Mouse (Mus musculus): ENCODE results near the gene 1110032A03Rik. TPM values are rescaled to one million over a fixed set of nuclear protein-coding genes. Genes with fewer than 3 reads are reported as not detected.

Gene 1110032A03Rik
- polyA plus RNA-seq, 1 experiment from 2014 or later: 42.3 TPM

GRCm38 (mm10) chr9:50732560-50732959 is 42.8 kb downstream of the 1110032A03Rik start:
- Histone ChIP-seq H3K9ac (ENCODE audit: low read depth, low read length) (no peak overlapping the region; the same call in 1 of the 2 replicates), H3K27me3 (ENCODE audit: control insufficient read depth, insufficient read depth, low read length) (no peaks in the 10 kb centered on the region), H3K4me2 (replicated peaks; ENCODE audit: low read depth, low read length) (no peak overlapping the region), H3K9me3 (ENCODE audit: control insufficient read depth, low read length) (no peaks in the 10 kb centered on the region), H3K36me3 (ENCODE audit: control insufficient read depth, insufficient read depth, low read length) (no peaks in the 10 kb centered on the region), H3K4me1 (replicated peaks; ENCODE audit: control insufficient read depth, insufficient read depth, low read length) (0 out of 2 replicates have a peak, but pooled peaks cover 7% of the 10 kb centered on the region), H3K27ac (ENCODE audit: low read depth, low read length) (peak overlapping the region; percentile 47), H3K4me3 (ENCODE audit: low read depth, low read length) (no peak overlapping the region)
- ATAC-seq (ENCODE audit: low FRiP score): no peak
- peak; percentile 54 for DNase-seq (ENCODE audit: low spot score)
- 11% methylated on average over 4 of the region's 4 CpGs for WGBS

DNA sequence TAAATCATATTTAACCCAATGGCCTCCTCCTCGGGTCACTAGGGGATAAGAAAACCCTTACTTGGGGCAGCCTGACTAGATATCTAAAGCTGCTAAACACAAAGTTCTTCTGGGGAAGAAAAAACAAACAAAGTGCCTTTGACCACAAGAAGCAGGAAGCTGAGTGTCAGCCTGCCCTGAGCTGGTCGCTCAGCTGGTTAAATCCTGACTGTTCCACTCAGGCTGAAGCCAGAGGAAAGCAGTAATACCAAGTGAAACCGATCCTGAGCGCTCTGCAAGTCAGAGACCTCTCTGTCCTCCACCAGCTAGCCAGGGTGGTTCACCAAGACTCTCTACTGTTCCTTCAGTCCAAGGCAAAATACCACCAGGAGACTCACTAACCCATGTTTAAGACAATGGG is 45.7 kb downstream of the 1110032A03Rik start:
- no peak for DNase-seq (ENCODE audit: low spot score)
- H3K9ac ChIP-seq (ENCODE audit: low read depth, low read length): no peak overlapping the region
- no peak overlapping the region for H3K27ac ChIP-seq (ENCODE audit: low read depth, low read length)
- no peaks in the 10 kb centered on the region for H3K9me3 ChIP-seq (ENCODE audit: control insufficient read depth, low read length)
- WGBS: 57% methylated on average over 4 of the region's 4 CpGs
- no peak overlapping the region for H3K4me2 ChIP-seq (replicated peaks; ENCODE audit: low read depth, low read length)
- 0 out of 2 replicates have a peak, but pooled peaks cover 7% of the 10 kb centered on the region for H3K4me1 ChIP-seq (replicated peaks; ENCODE audit: control insufficient read depth, insufficient read depth, low read length)
- no peaks in the 10 kb centered on the region for H3K36me3 ChIP-seq (ENCODE audit: control insufficient read depth, insufficient read depth, low read length)
- no peak overlapping the region for H3K4me3 ChIP-seq (ENCODE audit: low read depth, low read length)
- no peaks in the 10 kb centered on the region for H3K27me3 ChIP-seq (ENCODE audit: control insufficient read depth, insufficient read depth, low read length)
- no peak for ATAC-seq (ENCODE audit: low FRiP score)

GRCm38 (mm10) chr9:50727925-50728651 is 47.2 kb downstream of the 1110032A03Rik start:
- Histone ChIP-seq H3K27ac (ENCODE audit: low read depth, low read length) (peak overlapping the region; percentile 85), H3K4me1 (replicated peaks; ENCODE audit: control insufficient read depth, insufficient read depth, low read length) (0 out of 2 replicates have a peak, but pooled peaks cover 4% of the 10 kb centered on the region), H3K9me3 (ENCODE audit: control insufficient read depth, low read length) (no peaks in the 10 kb centered on the region), H3K27me3 (ENCODE audit: control insufficient read depth, insufficient read depth, low read length) (no peaks in the 10 kb centered on the region), H3K4me3 (ENCODE audit: low read depth, low read length) (peak overlapping the region; percentile 51), H3K36me3 (ENCODE audit: control insufficient read depth, insufficient read depth, low read length) (no peaks in the 10 kb centered on the region), H3K4me2 (replicated peaks; ENCODE audit: low read depth, low read length) (peak overlapping the region; percentile 74), H3K9ac (ENCODE audit: low read depth, low read length) (peak overlapping the region; percentile 79)
- ATAC-seq (ENCODE audit: low FRiP score) (peak; percentile 92), DNase-seq (ENCODE audit: low spot score) (peak; percentile 89)
- WGBS: under 1% methylated on average over 45 of the region's 45 CpGs

DNA sequence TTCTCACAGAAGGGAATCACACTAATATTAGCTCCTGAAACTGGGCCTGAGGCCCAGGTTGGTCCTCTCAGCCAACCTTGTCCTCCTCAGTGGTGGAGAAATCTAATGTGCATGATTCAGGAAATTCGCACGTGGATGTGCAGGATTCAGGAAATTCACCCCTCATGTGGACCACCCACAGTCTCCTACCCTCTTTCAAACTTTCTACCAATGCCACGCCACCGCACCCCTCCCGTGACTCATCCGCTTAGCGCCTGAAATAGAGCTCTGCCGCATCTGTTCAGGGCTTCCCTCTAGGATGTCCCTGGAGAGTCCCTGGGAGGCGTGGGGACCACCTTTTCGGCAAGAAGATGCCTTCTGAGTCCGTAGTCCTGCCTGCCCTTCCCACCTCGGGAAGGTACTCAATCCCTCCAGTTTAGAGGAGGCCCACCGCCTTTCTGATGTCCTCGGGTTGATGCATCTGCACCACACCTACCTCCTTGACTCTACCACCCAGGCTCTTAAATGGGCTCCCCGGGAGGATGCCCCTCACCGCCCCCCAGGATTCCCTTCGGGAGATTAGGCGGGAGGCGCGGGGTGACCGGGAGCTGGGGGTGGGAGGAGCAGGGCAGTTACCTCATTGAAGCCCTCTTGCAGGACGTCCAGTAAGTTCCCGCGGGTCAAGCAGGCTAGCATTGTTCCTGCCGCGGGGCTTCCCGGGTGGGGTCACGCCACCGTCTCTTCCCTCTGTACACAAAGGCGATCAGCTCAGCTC is 48.0 kb downstream of the 1110032A03Rik start:
- Histone ChIP-seq H3K27ac (ENCODE audit: low read depth, low read length) (peak overlapping the region; percentile 85), H3K9me3 (ENCODE audit: control insufficient read depth, low read length) (no peaks in the 10 kb centered on the region), H3K4me1 (replicated peaks; ENCODE audit: control insufficient read depth, insufficient read depth, low read length) (no peaks in the 10 kb centered on the region), H3K9ac (ENCODE audit: low read depth, low read length) (peak overlapping the region; percentile 79), H3K36me3 (ENCODE audit: control insufficient read depth, insufficient read depth, low read length) (no peaks in the 10 kb centered on the region), H3K4me2 (replicated peaks; ENCODE audit: low read depth, low read length) (peak overlapping the region; percentile 74), H3K4me3 (ENCODE audit: low read depth, low read length) (peak overlapping the region; percentile 51), H3K27me3 (ENCODE audit: control insufficient read depth, insufficient read depth, low read length) (no peaks in the 10 kb centered on the region)
- WGBS: 4% methylated on average over 30 of the region's 30 CpGs
- ATAC-seq (ENCODE audit: low FRiP score): no peak
- peak; percentile 63 for DNase-seq (ENCODE audit: low spot score)

- peak overlapping the region; percentile 51 for H3K4me3 ChIP-seq (ENCODE audit: low read depth, low read length)
- no peaks in the 10 kb centered on the region for H3K27me3 ChIP-seq (ENCODE audit: control insufficient read depth, insufficient read depth, low read length)
- WGBS: 37% methylated on average over 8 of the region's 8 CpGs
- H3K36me3 ChIP-seq (ENCODE audit: control insufficient read depth, insufficient read depth, low read length): no peaks in the 10 kb centered on the region
- peak overlapping the region; percentile 85 for H3K27ac ChIP-seq (ENCODE audit: low read depth, low read length)
- H3K9ac ChIP-seq (ENCODE audit: low read depth, low read length): peak overlapping the region; percentile 79
- peak; percentile 31 for DNase-seq (ENCODE audit: low spot score)
- H3K4me2 ChIP-seq (replicated peaks; ENCODE audit: low read depth, low read length): peak overlapping the region; percentile 74
- ATAC-seq (ENCODE audit: low FRiP score): no peak
- no peaks in the 10 kb centered on the region for H3K9me3 ChIP-seq (ENCODE audit: control insufficient read depth, low read length)
- H3K4me1 ChIP-seq (replicated peaks; ENCODE audit: control insufficient read depth, insufficient read depth, low read length): no peaks in the 10 kb centered on the region
Observed at GRCm38 (mm10) chr9:50725921-50726590, 49.3 kb downstream of the 1110032A03Rik start.

GRCm38 (mm10) chr9:50724661-50725330 is 50.5 kb downstream of the 1110032A03Rik start:
- 47% methylated on average over 3 of the region's 3 CpGs for WGBS
- no peak overlapping the region for H3K9ac ChIP-seq (ENCODE audit: low read depth, low read length)
- no peak overlapping the region for H3K4me3 ChIP-seq (ENCODE audit: low read depth, low read length)
- H3K4me2 ChIP-seq (replicated peaks; ENCODE audit: low read depth, low read length): no peak overlapping the region
- no peaks in the 10 kb centered on the region for H3K27me3 ChIP-seq (ENCODE audit: control insufficient read depth, insufficient read depth, low read length)
- DNase-seq (ENCODE audit: low spot score): no peak
- no peaks in the 10 kb centered on the region for H3K9me3 ChIP-seq (ENCODE audit: control insufficient read depth, low read length)
- H3K27ac ChIP-seq (ENCODE audit: low read depth, low read length): no peak overlapping the region
- no peak for ATAC-seq (ENCODE audit: low FRiP score)
- H3K36me3 ChIP-seq (ENCODE audit: control insufficient read depth, insufficient read depth, low read length): no peaks in the 10 kb centered on the region
- no peaks in the 10 kb centered on the region for H3K4me1 ChIP-seq (replicated peaks; ENCODE audit: control insufficient read depth, insufficient read depth, low read length)

DNA sequence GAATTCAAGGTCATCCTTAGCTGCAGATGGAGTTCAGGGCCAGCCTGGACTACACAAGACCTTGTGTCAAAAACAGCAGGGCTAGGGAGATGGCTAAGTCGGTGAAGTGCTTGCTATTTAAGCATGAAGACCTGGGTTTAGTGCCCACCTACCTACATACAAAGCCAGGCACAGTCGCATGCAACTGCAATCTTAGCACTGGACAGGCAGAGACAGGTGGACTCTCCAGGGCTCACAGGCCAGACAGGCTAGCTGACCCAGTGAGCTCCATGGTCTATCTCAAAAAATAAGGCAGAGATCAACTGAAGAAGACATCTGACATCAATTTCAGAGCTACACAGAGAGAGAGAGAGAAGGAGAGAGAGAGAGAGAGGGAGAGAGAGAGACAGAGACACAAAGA is 51.2 kb downstream of the 1110032A03Rik start:
- 88% methylated on average over 2 of the region's 2 CpGs for WGBS
- Histone ChIP-seq H3K4me2 (replicated peaks; ENCODE audit: low read depth, low read length) (no peak overlapping the region), H3K9me3 (ENCODE audit: control insufficient read depth, low read length) (no peaks in the 10 kb centered on the region), H3K36me3 (ENCODE audit: control insufficient read depth, insufficient read depth, low read length) (no peaks in the 10 kb centered on the region), H3K27ac (ENCODE audit: low read depth, low read length) (no peak overlapping the region), H3K27me3 (ENCODE audit: control insufficient read depth, insufficient read depth, low read length) (no peaks in the 10 kb centered on the region), H3K4me1 (replicated peaks; ENCODE audit: control insufficient read depth, insufficient read depth, low read length) (no peaks in the 10 kb centered on the region), H3K9ac (ENCODE audit: low read depth, low read length) (no peak overlapping the region), H3K4me3 (ENCODE audit: low read depth, low read length) (no peak overlapping the region)
- DNase-seq (ENCODE audit: low spot score) (no peak), ATAC-seq (ENCODE audit: low FRiP score) (no peak)

DNA sequence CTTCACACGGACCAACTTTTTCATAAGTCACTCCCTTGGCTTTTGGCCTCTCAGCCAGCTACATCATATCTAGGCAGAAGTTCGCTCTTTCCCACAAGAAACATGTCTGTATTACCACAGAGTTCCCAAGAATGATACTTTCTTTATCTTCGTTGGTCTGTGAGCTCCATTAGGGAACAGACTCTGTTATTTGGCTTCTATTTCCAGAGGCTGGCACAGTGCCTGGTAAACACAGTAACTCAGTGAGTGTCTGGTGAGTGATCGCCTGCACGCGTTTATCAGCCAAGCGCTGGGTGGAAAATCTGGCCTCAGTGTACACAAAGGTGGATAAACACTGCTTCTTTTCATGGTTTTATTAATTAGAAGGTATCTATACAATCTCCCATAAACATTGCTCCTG is 51.9 kb downstream of the 1110032A03Rik start:
- no peaks in the 10 kb centered on the region for H3K27me3 ChIP-seq (ENCODE audit: control insufficient read depth, insufficient read depth, low read length)
- H3K4me3 ChIP-seq (ENCODE audit: low read depth, low read length): no peak overlapping the region
- ATAC-seq (ENCODE audit: low FRiP score) (no peak), DNase-seq (ENCODE audit: low spot score) (no peak)
- no peaks in the 10 kb centered on the region for H3K36me3 ChIP-seq (ENCODE audit: control insufficient read depth, insufficient read depth, low read length)
- no peaks in the 10 kb centered on the region for H3K4me1 ChIP-seq (replicated peaks; ENCODE audit: control insufficient read depth, insufficient read depth, low read length)
- no peak overlapping the region for H3K27ac ChIP-seq (ENCODE audit: low read depth, low read length)
- 78% methylated on average over 7 of the region's 7 CpGs for WGBS
- no peak overlapping the region for H3K9ac ChIP-seq (ENCODE audit: low read depth, low read length)
- H3K9me3 ChIP-seq (ENCODE audit: control insufficient read depth, low read length): no peaks in the 10 kb centered on the region
- no peak overlapping the region for H3K4me2 ChIP-seq (replicated peaks; ENCODE audit: low read depth, low read length)

Measured in hindbrain, embryonic 11.5 days (tissue).